Mouse (Mus musculus): ENCODE results near the gene Rita1. TPM values are rescaled to one million over a fixed set of nuclear protein-coding genes. Genes with fewer than 3 reads are reported as not detected.

Gene Rita1
- total and polyA plus RNA-seq, 2 experiments from 2014 or later = 30.4 to 38.6 TPM

DNA sequence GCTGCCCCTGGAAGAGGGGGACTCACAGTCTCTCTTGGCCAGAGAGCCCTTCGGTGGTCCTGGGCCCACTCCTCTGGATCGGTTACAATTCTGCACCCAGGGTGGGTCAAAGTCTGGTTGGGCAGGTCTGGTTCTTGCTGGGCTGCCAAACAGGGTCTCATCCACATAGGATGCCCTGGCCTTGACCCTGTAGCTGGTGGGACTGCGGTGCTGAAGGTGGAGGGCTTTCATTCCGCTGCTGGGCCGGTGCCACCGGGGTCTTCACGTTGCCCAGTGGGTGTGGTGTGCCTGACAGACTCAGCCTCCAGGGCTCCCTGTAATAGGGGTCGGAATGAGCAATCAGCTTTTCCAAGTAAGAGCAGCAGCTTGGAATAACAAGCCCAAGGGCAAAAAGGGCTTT lies 973 bp downstream of the Rita1 start:
- ATAC-seq = no peak
- peaks cover 14% of the 10 kb centered on the region for H3K4me1 ChIP-seq (ENCODE audit: insufficient read depth, low read length)

DNA sequence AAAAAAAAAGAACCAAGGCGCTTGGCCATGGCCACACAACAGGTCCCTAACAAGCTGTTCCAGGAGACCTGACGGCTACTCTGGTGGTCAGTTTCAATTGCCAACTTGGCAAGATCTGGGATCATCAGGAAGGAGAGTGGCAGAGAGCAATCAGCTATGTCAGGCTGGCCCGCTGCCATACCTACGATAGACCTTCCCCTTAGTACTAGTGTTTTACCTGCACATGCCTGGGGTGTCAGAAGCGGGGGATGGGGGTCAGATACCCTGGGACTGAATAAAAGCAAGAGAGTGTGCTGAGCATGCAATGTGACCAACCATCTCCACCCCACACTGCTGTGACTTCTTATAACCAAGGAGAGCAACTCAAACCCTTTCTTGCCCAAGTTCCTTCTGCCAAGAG lies 1.5 kb downstream of the Rita1 start:
- Histone ChIP-seq H3K4me2 (ENCODE audit: low read depth, low read length) (peak overlapping the region; percentile 78), H3K9me3 (ENCODE audit: low read length) (no peaks in the 10 kb centered on the region), H3K27me3 (ENCODE audit: insufficient read depth, low read length) (no peaks in the 10 kb centered on the region), H3K9ac (replicated peaks; ENCODE audit: low read length) (peak overlapping the region; percentile 60; the same call in 1 of the 2 replicates), H3K4me1 (ENCODE audit: insufficient read depth, low read length) (peaks cover 14% of the 10 kb centered on the region), H3K4me3 (ENCODE audit: low read length) (peak overlapping the region; percentile 76; the same call in 1 of the 2 replicates), H3K27ac (no peak overlapping the region), H3K36me3 (ENCODE audit: insufficient read depth, low read length) (no peaks in the 10 kb centered on the region; the same call in 1 of the 2 replicates)
- WGBS = 85% methylated on average over 5 of the region's 5 CpGs
- DNase-seq (ENCODE audit: low spot score) (no peak), ATAC-seq (no peak)
- no peak for TF ChIP-seq CTCF (IDR thresholded peaks at IDR 0.05; ENCODE audit: low read depth)

More for the DNA sequence above, 973 bp downstream of the Rita1 start:
- Histone ChIP-seq H3K9ac (replicated peaks; ENCODE audit: low read length) (peak overlapping the region; percentile 60), H3K4me2 (ENCODE audit: low read depth, low read length) (peak overlapping the region; percentile 78), H3K36me3 (ENCODE audit: insufficient read depth, low read length) (no peaks in the 10 kb centered on the region; the same call in 1 of the 2 replicates), H3K27ac (peak overlapping the region; percentile 86; the same call in 1 of the 2 replicates), H3K9me3 (ENCODE audit: low read length) (no peaks in the 10 kb centered on the region), H3K4me3 (ENCODE audit: low read length) (peak overlapping the region; percentile 76), H3K27me3 (ENCODE audit: insufficient read depth, low read length) (no peaks in the 10 kb centered on the region)
- no peak for TF ChIP-seq CTCF (IDR thresholded peaks at IDR 0.05; ENCODE audit: low read depth)
- DNase-seq (ENCODE audit: low spot score) = no peak
- 37% methylated on average over 8 of the region's 8 CpGs for WGBS

DNA sequence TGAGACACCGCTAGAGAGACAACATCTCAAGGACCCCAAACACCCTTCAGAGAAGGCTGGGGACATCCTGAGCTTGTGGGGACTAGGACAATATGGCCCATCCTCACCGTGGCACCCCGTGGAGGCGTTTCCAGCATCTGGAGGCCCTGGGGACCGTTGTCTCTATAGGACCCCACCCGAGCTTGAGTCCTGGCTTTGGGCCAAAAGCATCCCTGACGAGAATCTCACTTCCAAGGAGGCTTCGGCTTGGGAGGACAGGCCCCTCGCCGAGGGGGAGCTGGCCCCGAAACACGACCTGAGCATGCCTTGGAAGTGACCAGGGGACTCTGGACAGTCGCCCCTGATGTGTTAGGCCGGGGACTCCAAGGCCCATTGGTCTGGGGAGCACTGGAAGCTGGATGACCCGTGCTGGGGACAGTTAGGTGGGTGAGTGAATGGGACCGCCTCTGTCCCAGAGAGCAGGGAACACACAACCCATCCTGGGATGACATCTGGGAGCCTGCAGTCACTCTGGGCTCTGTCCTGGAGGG lies 3.1 kb downstream of the Rita1 start:
- Histone ChIP-seq H3K27ac (no peak overlapping the region), H3K27me3 (ENCODE audit: insufficient read depth, low read length) (no peaks in the 10 kb centered on the region), H3K9me3 (ENCODE audit: low read length) (no peaks in the 10 kb centered on the region), H3K4me3 (ENCODE audit: low read length) (no peak overlapping the region), H3K4me1 (ENCODE audit: insufficient read depth, low read length) (peaks cover 20% of the 10 kb centered on the region), H3K9ac (replicated peaks; ENCODE audit: low read length) (no peak overlapping the region), H3K4me2 (ENCODE audit: low read depth, low read length) (no peak overlapping the region), H3K36me3 (ENCODE audit: insufficient read depth, low read length) (no peaks in the 10 kb centered on the region; the same call in 1 of the 2 replicates)
- WGBS = 73% methylated on average over 16 of the region's 16 CpGs
- no peak for TF ChIP-seq CTCF (IDR thresholded peaks at IDR 0.05; ENCODE audit: low read depth)
- no peak for ATAC-seq
- no peak for DNase-seq (ENCODE audit: low spot score)

DNA sequence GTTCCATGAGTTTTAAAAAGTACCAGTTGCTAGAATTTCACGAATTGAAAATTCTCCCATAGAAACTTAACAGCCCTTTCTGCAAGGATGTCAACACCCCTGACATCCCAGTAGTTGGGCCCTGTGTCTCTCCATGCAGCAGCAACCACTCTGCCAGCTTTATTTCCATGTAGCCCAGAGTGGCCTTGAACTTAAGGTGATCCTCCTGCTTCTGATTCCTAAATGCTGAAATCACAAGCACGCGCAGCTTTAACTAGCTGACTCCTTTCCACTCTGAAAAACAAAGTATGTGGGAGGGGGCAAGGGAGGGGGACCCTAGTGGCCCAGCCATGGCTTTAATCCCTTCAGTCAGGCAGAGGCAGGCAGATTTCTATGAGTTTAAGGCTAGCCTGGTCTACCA lies 5.1 kb downstream of the Rita1 start:
- H3K4me1 ChIP-seq (ENCODE audit: insufficient read depth, low read length) = peaks cover 16% of the 10 kb centered on the region
- H3K4me2 ChIP-seq (ENCODE audit: low read depth, low read length) = no peak overlapping the region
- no peak overlapping the region for H3K4me3 ChIP-seq (ENCODE audit: low read length)
- H3K27me3 ChIP-seq (ENCODE audit: insufficient read depth, low read length) = no peaks in the 10 kb centered on the region
- WGBS = 80% methylated on average over 3 of the region's 3 CpGs
- no peak for DNase-seq (ENCODE audit: low spot score)
- no peak for ATAC-seq
- no peaks in the 10 kb centered on the region; the same call in 1 of the 2 replicates for H3K36me3 ChIP-seq (ENCODE audit: insufficient read depth, low read length)
- no peaks in the 10 kb centered on the region for H3K9me3 ChIP-seq (ENCODE audit: low read length)
- no peak for TF ChIP-seq CTCF (IDR thresholded peaks at IDR 0.05; ENCODE audit: low read depth)
- no peak overlapping the region for H3K27ac ChIP-seq
- no peak overlapping the region for H3K9ac ChIP-seq (replicated peaks; ENCODE audit: low read length)

DNA sequence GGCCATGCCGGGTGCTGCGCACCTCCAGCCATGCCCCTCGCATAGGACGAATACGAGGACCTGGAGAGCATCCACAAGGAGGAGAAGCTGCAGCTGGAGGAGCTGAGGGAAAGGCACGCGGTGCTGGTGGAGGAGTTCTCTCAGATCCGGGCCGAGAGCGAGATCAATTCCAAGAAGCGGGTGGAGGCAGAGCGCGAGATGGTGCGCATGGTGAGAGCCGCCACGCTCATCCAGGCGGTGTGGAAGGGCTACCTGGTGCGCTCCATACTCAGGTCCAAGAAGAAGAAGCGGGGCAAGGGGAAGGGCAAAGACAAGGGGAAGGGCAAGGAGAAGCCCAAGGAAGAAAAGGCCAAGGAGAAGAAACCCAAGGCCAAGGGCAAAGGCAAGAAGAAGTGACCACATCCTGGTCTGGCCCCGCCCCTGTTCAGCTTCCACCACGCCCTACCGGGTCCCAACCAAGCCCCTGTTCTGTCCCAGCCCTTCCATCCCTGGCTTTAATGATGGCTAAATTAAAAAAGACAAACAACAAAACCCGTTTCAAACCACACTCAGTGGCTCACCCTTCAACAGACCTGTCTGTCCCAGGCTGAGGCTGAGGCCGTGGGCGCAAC lies 5.7 kb downstream of the Rita1 start:
- ATAC-seq = no peak
- no peak overlapping the region for H3K9ac ChIP-seq (replicated peaks; ENCODE audit: low read length)
- 66% methylated on average over 25 of the region's 25 CpGs for WGBS

DNA sequence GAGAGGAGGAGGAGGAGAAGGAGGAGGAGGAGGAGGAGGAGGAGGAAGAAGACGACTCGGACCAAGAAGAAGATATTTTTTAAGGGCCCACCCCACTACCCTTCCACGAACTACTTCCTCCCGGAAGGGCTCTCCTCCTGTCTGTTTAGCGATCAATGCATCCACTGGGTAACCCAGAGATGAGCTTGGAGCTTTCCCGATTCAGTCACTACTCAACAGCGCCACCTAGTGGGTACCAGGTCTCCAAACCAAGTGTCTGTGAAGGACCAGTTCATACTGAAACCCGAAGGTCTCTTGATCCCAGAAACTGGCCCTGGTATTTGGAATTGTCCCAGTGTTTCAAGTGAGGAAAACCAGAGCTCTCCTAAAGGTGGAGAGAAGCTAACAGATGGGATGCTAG lies 6.7 kb downstream of the Rita1 start:
- 0 out of 2 replicates have a peak, but pooled peaks cover 5% of the 10 kb centered on the region for H3K4me1 ChIP-seq (ENCODE audit: insufficient read depth, low read length)
- peak overlapping the region; percentile 35 for H3K4me3 ChIP-seq (ENCODE audit: low read length)
- 1% methylated on average over 8 of the region's 8 CpGs for WGBS
- H3K9ac ChIP-seq (replicated peaks; ENCODE audit: low read length) = peak overlapping the region; percentile 49; the same call in 1 of the 2 replicates
- DNase-seq (ENCODE audit: low spot score) (peak; percentile 98), ATAC-seq (peak; percentile 74)
- no peak overlapping the region; the same call in 1 of the 2 replicates for H3K27ac ChIP-seq
- TF ChIP-seq CTCF (IDR thresholded peaks at IDR 0.05; ENCODE audit: low read depth) = peak; percentile 94
- no peaks in the 10 kb centered on the region for H3K27me3 ChIP-seq (ENCODE audit: insufficient read depth, low read length)
- H3K36me3 ChIP-seq (ENCODE audit: insufficient read depth, low read length) = no peaks in the 10 kb centered on the region; the same call in 1 of the 2 replicates
- peak overlapping the region; percentile 63 for H3K4me2 ChIP-seq (ENCODE audit: low read depth, low read length)
- H3K9me3 ChIP-seq (ENCODE audit: low read length) = no peaks in the 10 kb centered on the region

More for the DNA sequence above, 5.7 kb downstream of the Rita1 start:
- H3K4me2 ChIP-seq (ENCODE audit: low read depth, low read length) = no peak overlapping the region
- H3K4me3 ChIP-seq (ENCODE audit: low read length) = no peak overlapping the region
- TF ChIP-seq CTCF (IDR thresholded peaks at IDR 0.05; ENCODE audit: low read depth) = no peak
- H3K27me3 ChIP-seq (ENCODE audit: insufficient read depth, low read length) = no peaks in the 10 kb centered on the region
- no peaks in the 10 kb centered on the region; the same call in 1 of the 2 replicates for H3K36me3 ChIP-seq (ENCODE audit: insufficient read depth, low read length)
- peaks cover 14% of the 10 kb centered on the region for H3K4me1 ChIP-seq (ENCODE audit: insufficient read depth, low read length)
- no peak for DNase-seq (ENCODE audit: low spot score)
- no peak overlapping the region for H3K27ac ChIP-seq
- no peaks in the 10 kb centered on the region for H3K9me3 ChIP-seq (ENCODE audit: low read length)

DNA sequence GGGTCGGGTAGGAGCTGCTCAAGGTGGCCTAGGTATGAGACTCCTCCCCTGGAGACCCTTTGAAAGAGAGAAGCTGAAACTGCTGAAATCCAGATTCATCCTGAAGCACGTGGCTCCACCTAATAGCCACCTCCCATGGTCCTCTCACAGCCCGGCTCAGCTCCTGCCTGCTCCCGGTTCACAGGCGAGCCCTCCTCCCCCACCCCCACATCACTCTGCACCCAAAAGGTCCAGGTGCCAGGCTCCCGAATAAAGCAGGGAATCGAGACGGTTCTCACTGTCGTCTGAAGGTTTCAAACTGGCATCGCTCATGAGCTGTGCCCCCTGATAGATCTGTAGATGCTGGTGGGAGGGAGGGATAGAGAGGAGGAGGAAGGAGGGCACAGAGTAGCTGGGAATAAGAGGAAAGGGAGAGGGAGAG lies 7.1 kb downstream of the Rita1 start:
- Histone ChIP-seq H3K36me3 (ENCODE audit: insufficient read depth, low read length) (no peaks in the 10 kb centered on the region; the same call in 1 of the 2 replicates), H3K9me3 (ENCODE audit: low read length) (no peaks in the 10 kb centered on the region), H3K4me1 (ENCODE audit: insufficient read depth, low read length) (peaks cover 8% of the 10 kb centered on the region; the same call in 1 of the 2 replicates), H3K9ac (replicated peaks; ENCODE audit: low read length) (peak overlapping the region; percentile 49), H3K27me3 (ENCODE audit: insufficient read depth, low read length) (no peaks in the 10 kb centered on the region), H3K27ac (peak overlapping the region; percentile 77), H3K4me3 (ENCODE audit: low read length) (peak overlapping the region; percentile 35), H3K4me2 (ENCODE audit: low read depth, low read length) (peak overlapping the region; percentile 63)
- DNase-seq (ENCODE audit: low spot score) (no peak), ATAC-seq (peak; percentile 65)
- TF ChIP-seq CTCF (IDR thresholded peaks at IDR 0.05; ENCODE audit: low read depth) = no peak
- under 1% methylated on average over 10 of the region's 10 CpGs for WGBS
